ENCODE assay signal across 33 mouse cellular contexts in genomic region chr13:21998412-21998811, GRCm38 (mm10). TPM values are rescaled to one million over a fixed set of nuclear protein-coding genes. Genes with fewer than 3 reads are reported as not detected.
"Had no signal": no experiment of that assay in that cellular context is flagged by ENCODE, and none has a peak within 500 bp of the region (broad histone marks: within the 10 kb centered on the region; RNA-seq: fewer than 3 reads in every experiment).

No protein-coding gene starts in this region.

- H3K27ac ChIP-seq: heart, adult 2 months; heart, embryonic 13.5 days; heart, embryonic 15.5 days; hindbrain, embryonic 13.5 days; hindbrain, embryonic 15.5 days; hindbrain, postnatal 0 days; intestine, embryonic 15.5 days; layer of hippocampus, adult 2 months; left cerebral cortex, adult 2 months; limb, embryonic 10.5 days; limb, embryonic 12.5 days; liver, embryonic 14.5 days had no signal

- DNase-seq: gastrocnemius, postnatal 14 days; gastrocnemius, postnatal 36 days; heart, adult 11 months; heart, adult 2 months; heart, postnatal 14 days; heart, postnatal 36 days; kidney, adult 18-20 months; kidney, adult 8-10 months; kidney, postnatal 10 days; kidney, postnatal 25 days; kidney, postnatal 4 days; liver had no signal

- H3K36me3 ChIP-seq: heart, embryonic 13.5 days; heart, embryonic 15.5 days; hindbrain, embryonic 13.5 days; hindbrain, embryonic 15.5 days; intestine, embryonic 15.5 days; limb, embryonic 10.5 days; limb, embryonic 12.5 days had no signal

- H3K9me3 ChIP-seq: heart, embryonic 13.5 days; heart, embryonic 15.5 days; hindbrain, embryonic 13.5 days; hindbrain, embryonic 15.5 days; intestine, embryonic 15.5 days; limb, embryonic 10.5 days; limb, embryonic 12.5 days had no signal

- H3K9ac ChIP-seq: heart, embryonic 13.5 days; heart, embryonic 15.5 days; hindbrain, embryonic 13.5 days; hindbrain, embryonic 15.5 days; intestine, embryonic 15.5 days; limb, embryonic 12.5 days; liver, embryonic 14.5 days had no signal

- ATAC-seq: hindbrain, postnatal 0 days; intestine, embryonic 15.5 days had no signal

- H3K4me3 ChIP-seq: heart, adult 2 months; heart, embryonic 15.5 days; hindbrain, embryonic 13.5 days; hindbrain, embryonic 15.5 days; intestine, embryonic 15.5 days; layer of hippocampus, adult 2 months; left cerebral cortex, adult 2 months; limb, embryonic 12.5 days had no signal

- H3K4me2 ChIP-seq: heart, embryonic 15.5 days; hindbrain, embryonic 13.5 days; hindbrain, embryonic 15.5 days had no signal

RNA-seq across cellular contexts. Expression of gene Prss16, which starts 11.1 kb away (rescaled TPM):
- total RNA-seq: gastrocnemius, adult 18-20 months; gastrocnemius, adult 8-10 months; gastrocnemius, postnatal 14 days; heart, adult 2 months; heart, postnatal 36 days; hindbrain, postnatal 0 days; layer of hippocampus, postnatal 10 days had no signal
- polyA plus RNA-seq: heart, adult 2 months; hindbrain, embryonic 15.5 days; hindbrain, postnatal 0 days; kidney, embryonic 14.5 days had no signal

RNA-seq across cellular contexts. Expression of gene Pom121l2, which starts 17.4 kb away (rescaled TPM):
- total RNA-seq: gastrocnemius, adult 18-20 months; gastrocnemius, adult 8-10 months; gastrocnemius, postnatal 14 days; gastrocnemius, postnatal 36 days; heart, adult 2 months; heart, postnatal 14 days; heart, postnatal 36 days; hematopoietic stem cell, adult 5-6 weeks; hindbrain, postnatal 0 days; layer of hippocampus, postnatal 25 days; left cerebral cortex, adult 2 months; left cerebral cortex, postnatal 36 days had no signal
- polyA plus RNA-seq: heart, embryonic 11.5 days; heart, embryonic 15.5 days; heart, postnatal 0 days; hindbrain, embryonic 13.5 days; hindbrain, embryonic 15.5 days; hindbrain, postnatal 0 days; kidney, embryonic 14.5 days; liver, embryonic 11.5 days; liver, embryonic 14.5 days had no signal

RNA-seq across cellular contexts. Expression of gene Hist1h2ah, which starts 37.0 kb away (rescaled TPM):
- polyA plus RNA-seq: heart, adult 2 months; heart, embryonic 15.5 days; heart, postnatal 0 days; hindbrain, embryonic 13.5 days had no signal

RNA-seq across cellular contexts. Expression of gene Hist1h2bk, which starts 37.3 kb away (rescaled TPM):
- polyA plus RNA-seq: heart, adult 2 months had no signal
